Mouse (Mus musculus) heart, embryonic 11.5 days (tissue): Measurements from ENCODE around the gene Xlr5b. TPM values are rescaled to one million over a fixed set of nuclear protein-coding genes. Genes with fewer than 3 reads are reported as not detected.
"Not testable (repeated sequence)": the region's sequence is repeated elsewhere in the genome, so short reads cannot be mapped to it uniquely, and the experiment has no call there.

ENCODE experiments used
- ATAC-seq: fragments of 200-750 bp; cut with Nextera tagmentation; replicated peaks from 2 replicates; pipeline ENCODE4 v1.8.0; 2017; ENCODE audit warnings: moderate library complexity; ENCODE audit not compliant: insufficient number of reproducible peaks, low FRiP score, low TSS enrichment
- H3K27ac ChIP-seq: fragments of 300-500 bp; sonication (generic); 2 replicates; pipeline ENCODE4 v1.5.1; 2014; ENCODE audit warnings: mild to moderate bottlenecking, low read depth, low read length
- H3K27me3 ChIP-seq: fragments of 300-500 bp; sonication (generic); 2 replicates; pipeline ENCODE4 v1.6.1; 2014; ENCODE audit warnings: mild to moderate bottlenecking, low read length, mixed read lengths; ENCODE audit not compliant: control insufficient read depth, insufficient read depth
- H3K36me3 ChIP-seq: fragments of 300-500 bp; sonication (generic); 2 replicates; pipeline ENCODE4 v1.6.1; 2014; ENCODE audit warnings: mild to moderate bottlenecking, low read length, moderate library complexity, mixed read lengths; ENCODE audit not compliant: control insufficient read depth, insufficient read depth
- H3K4me1 ChIP-seq: fragments of 300-500 bp; sonication (generic); 2 replicates; pipeline ENCODE4 v1.6.1; 2014; ENCODE audit warnings: low read length; ENCODE audit not compliant: control insufficient read depth, insufficient read depth
- H3K4me2 ChIP-seq: fragments of 300-500 bp; sonication (generic); 2 replicates; pipeline ENCODE4 v1.6.1; 2014; ENCODE audit warnings: mild to moderate bottlenecking, moderate library complexity
- H3K4me3 ChIP-seq: fragments of 300-500 bp; sonication (generic); 2 replicates; pipeline ENCODE4 v1.5.1; 2014; ENCODE audit warnings: low read depth, low read length
- H3K9ac ChIP-seq: fragments of 300-500 bp; sonication (generic); 2 replicates; pipeline ENCODE4 v1.6.1; 2014; ENCODE audit warnings: mild to moderate bottlenecking, low read depth, low read length, moderate library complexity
- H3K9me3 ChIP-seq: fragments of 300-500 bp; sonication (generic); replicated peaks from 2 replicates; pipeline ENCODE4 v1.6.1; 2016; ENCODE audit warnings: low read length; ENCODE audit not compliant: control insufficient read depth
- WGBS: fragments of 180-500 bp; shearing (Covaris S2); extraction: QIAGEN DNeasy Blood & Tissue Kit; methylation state at CpG from one replicate; pipeline ENCODE4 v1.1.7; 2014; ENCODE audit not compliant: insufficient replicate concordance; 5-methylcytosine and 5-hydroxymethylcytosine counted together
- polyA plus RNA-seq: library from polyadenylated mRNA; unstranded; fragments of >200 nt; fragmentation: Nextera tagmentation; extraction: Ambion mirVana; gene quantifications from 2 replicates; pipeline ENCODE4 v1.2.1, GENCODE M21; 2014

Gene Xlr5b
- polyA plus RNA-seq: not detected in 2 replicates

- WGBS: no CpG with 5 or more reads among the region's 20 CpGs
- H3K4me1 ChIP-seq, H3K27me3 ChIP-seq, H3K4me3 ChIP-seq, ATAC-seq, H3K27ac ChIP-seq, H3K36me3 ChIP-seq, H3K4me2 ChIP-seq, H3K9ac ChIP-seq, H3K9me3 ChIP-seq: not testable (repeated sequence)
Observed at GRCm38 (mm10) chrX:73148496-73148895, at the start of gene Xlr5b. TSS of gene Xlr5b (plus strand) at chrX:73148796.

GRCm38 (mm10) chrX:73116747-73117146 is 31.8 kb upstream of the Xlr5b start, which contains the start of gene Gm14685:
TSS of gene Gm14685 (plus strand) at chrX:73117047.
- not testable (repeated sequence) for H3K36me3 ChIP-seq, H3K4me1 ChIP-seq, H3K9ac ChIP-seq, H3K27me3 ChIP-seq, H3K9me3 ChIP-seq, H3K27ac ChIP-seq, H3K4me3 ChIP-seq, ATAC-seq, H3K4me2 ChIP-seq
- no CpG with 5 or more reads among the region's 7 CpGs for WGBS

DNA sequence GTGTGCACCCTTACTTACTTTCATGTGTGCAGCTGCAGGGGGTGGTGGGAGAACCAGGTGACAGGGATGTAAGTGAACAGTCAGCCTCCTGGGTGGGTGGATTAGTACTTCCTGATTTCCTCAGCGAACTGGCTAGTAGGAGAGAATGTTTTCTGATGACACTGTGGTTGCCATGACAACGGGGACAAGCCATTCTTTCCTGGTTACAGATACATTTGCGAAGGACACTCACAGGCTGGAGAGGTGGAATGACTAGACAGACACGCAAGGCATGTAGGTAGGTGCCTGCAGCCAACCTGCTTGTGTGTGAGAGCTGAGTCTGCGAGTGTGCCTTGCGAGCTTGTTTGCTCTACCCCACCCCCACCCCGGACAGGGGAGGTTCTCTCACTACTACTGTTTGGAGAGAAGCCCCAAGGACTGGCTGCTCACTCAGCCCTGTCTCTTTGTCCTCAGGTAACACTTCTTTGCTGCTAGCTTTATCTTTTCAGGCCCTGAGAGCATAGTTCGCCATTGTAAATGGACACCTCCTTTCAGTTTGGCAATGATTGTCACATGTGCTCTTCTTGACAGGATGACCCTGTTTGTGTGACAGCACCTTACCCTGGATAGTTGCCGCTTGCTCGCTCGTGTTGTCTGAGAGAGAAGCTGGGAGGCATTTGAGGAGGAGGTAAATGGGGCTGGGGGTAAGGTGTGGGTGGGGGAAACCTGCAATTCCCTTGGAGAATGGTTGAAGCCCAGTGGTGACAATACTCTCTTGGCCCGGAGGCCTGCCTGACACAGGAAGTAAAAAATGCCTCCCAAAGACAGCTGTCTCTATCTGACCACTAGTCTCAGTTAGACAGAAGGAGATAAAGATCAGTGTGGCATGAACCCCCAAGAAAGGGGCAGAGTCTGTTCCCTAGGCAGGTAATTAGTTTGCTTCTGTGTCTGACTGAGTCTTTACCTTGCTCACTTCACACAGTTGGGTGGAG is 25.5 kb upstream of the Xlr5b start:
- not testable (repeated sequence) for H3K9me3 ChIP-seq, H3K4me1 ChIP-seq, H3K4me3 ChIP-seq, H3K27me3 ChIP-seq, H3K4me2 ChIP-seq, H3K9ac ChIP-seq, H3K27ac ChIP-seq, H3K36me3 ChIP-seq, ATAC-seq
- no CpG with 5 or more reads among the region's 12 CpGs for WGBS

DNA sequence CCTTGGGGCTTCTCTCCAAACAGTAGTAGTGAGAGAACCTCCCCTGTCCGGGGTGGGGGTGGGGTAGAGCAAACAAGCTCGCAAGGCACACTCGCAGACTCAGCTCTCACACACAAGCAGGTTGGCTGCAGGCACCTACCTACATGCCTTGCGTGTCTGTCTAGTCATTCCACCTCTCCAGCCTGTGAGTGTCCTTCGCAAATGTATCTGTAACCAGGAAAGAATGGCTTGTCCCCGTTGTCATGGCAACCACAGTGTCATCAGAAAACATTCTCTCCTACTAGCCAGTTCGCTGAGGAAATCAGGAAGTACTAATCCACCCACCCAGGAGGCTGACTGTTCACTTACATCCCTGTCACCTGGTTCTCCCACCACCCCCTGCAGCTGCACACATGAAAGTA is 5.4 kb upstream of the Xlr5b start:
- H3K4me3 ChIP-seq, H3K36me3 ChIP-seq, ATAC-seq, H3K27ac ChIP-seq, H3K4me2 ChIP-seq, H3K9ac ChIP-seq, H3K9me3 ChIP-seq, H3K27me3 ChIP-seq, H3K4me1 ChIP-seq: not testable (repeated sequence)
- no CpG with 5 or more reads among the region's 7 CpGs for WGBS

DNA sequence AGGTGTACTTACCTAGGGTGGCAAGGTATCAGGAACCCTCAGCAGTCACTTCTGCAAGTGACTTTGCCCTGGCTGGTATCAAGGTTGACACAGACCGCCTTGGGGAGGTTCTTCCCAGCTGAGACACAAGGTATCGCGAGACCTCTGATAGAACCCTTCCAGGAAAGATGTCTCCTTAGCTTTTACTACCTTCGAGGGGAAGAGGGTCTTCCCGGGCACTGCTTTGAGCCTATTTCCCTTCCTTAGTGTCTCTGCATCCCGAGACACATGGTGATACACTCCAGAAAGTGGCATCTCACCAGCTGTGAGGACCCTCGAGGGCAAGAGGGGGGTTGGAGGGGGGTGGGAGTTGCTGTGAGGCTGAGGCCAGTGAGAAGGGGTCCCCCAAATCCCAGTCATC is 754 bp downstream of the Xlr5b start, which contains the start of gene DXBay18:
Gene DXBay18 (minus strand): TSS at position 101 of the 400 bp plus-strand sequence.
- not testable (repeated sequence) for H3K27ac ChIP-seq, H3K4me3 ChIP-seq, H3K4me1 ChIP-seq, H3K9me3 ChIP-seq, H3K27me3 ChIP-seq, H3K4me2 ChIP-seq, H3K36me3 ChIP-seq, ATAC-seq, H3K9ac ChIP-seq
- WGBS: no CpG with 5 or more reads among the region's 7 CpGs

- H3K4me3 ChIP-seq, ATAC-seq, H3K9ac ChIP-seq, H3K4me1 ChIP-seq, H3K27ac ChIP-seq, H3K4me2 ChIP-seq, H3K9me3 ChIP-seq, H3K36me3 ChIP-seq, H3K27me3 ChIP-seq: not testable (repeated sequence)
- WGBS: 74% methylated on average over 4 of the region's 15 CpGs
Observed at GRCm38 (mm10) chrX:73176889-73177288, 28.3 kb downstream of the Xlr5b start, which contains the start of gene Spin2d. TSS of gene Spin2d (minus strand) at chrX:73176989.

DNA sequence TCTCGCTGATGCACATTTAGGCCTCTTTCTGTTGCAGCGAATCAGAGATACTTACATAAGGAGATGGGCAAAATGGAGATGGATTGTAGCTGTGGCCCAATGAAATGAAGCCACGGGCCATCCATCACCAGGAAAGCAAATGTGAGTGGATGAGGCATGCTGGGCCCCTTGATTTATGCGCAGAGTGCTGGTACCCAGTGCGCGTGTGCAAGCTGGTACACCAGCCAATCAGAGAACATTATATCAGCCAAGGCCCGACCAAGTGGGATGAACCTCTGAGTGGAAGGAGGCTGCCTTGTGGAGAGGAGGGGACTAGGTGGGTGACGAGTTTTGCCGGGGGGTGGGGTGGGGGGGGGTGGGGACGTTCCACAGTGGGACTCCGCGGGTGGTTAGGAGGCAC is 43.3 kb downstream of the Xlr5b start, which contains the start of gene Xlr3b:
Gene Xlr3b (plus strand): TSS at position 274 of the 400 bp plus-strand sequence.
- H3K4me3 ChIP-seq, H3K4me2 ChIP-seq, H3K36me3 ChIP-seq, H3K9me3 ChIP-seq, ATAC-seq, H3K9ac ChIP-seq, H3K27me3 ChIP-seq, H3K27ac ChIP-seq, H3K4me1 ChIP-seq: not testable (repeated sequence)
- WGBS: 75% methylated on average over 11 of the region's 12 CpGs
